Mouse (Mus musculus): Measurements from ENCODE around the gene Ppan.

GRCm38 (mm10) chr9:20868448-20869001 is 19.4 kb upstream of the Ppan start, which contains the start of gene A230050P20Rik:
- no peak for TF ChIP-seq CTCF (IDR thresholded peaks at IDR 0.05; ENCODE audit: borderline replicate concordance, extremely low read depth, insufficient read depth, insufficient read length)
- TF ChIP-seq POLR2A (IDR thresholded peaks at IDR 0.05; ENCODE audit: borderline replicate concordance, extremely low read depth, insufficient read depth, insufficient read length, poor library complexity, severe bottlenecking), result no peak

Data from brain, embryonic 14.5 days (tissue).